Mouse (Mus musculus) T-helper 2 cell (primary cell): ENCODE measurements around the gene Macrod2.

ENCODE experiments used
- in situ Hi-C: fragments of 300-600 bp; cut with MboI, MseI; formaldehyde crosslinking; loops from one replicate; pipeline ENCODE4 v1.15.1; 2025; ENCODE audit warnings: high pct_unique_total_duplicates

Gene Macrod2

DNA sequence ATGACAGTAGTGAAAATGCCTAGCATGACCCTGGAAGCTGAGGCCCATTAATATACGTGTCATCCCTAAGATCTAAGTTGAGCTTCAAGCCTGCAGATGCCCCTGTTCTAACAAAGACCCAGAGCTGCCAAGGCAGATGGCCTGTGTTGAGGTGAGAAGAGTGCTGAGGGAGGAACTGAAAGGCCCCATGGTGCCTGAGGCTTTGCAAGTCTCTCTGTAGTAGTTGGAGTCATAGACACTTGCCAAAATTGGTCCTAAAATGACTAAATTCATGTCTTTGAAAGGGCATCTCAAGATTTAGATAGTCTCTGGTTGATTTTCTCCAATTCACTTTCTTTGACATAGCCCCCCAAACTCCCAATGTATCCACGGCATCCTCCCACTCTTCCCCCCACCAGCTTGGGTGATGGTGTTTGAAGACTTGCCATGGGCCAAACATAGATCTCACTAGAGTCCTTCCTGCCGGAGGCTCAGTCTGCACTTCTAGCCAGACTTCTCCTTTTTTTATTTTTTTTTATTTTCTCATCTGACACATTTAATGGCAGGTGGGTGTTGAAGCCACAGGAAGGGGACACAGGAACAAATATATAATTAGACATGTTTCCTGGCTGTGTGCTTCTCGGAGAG, 1439.2 kb downstream of the Macrod2 start:
- in situ Hi-C loops = no loop called here

GRCm38 (mm10) chr2:141844408-141845175, 1449.5 kb downstream of the Macrod2 start:
- in situ Hi-C loops = no loop called here

DNA sequence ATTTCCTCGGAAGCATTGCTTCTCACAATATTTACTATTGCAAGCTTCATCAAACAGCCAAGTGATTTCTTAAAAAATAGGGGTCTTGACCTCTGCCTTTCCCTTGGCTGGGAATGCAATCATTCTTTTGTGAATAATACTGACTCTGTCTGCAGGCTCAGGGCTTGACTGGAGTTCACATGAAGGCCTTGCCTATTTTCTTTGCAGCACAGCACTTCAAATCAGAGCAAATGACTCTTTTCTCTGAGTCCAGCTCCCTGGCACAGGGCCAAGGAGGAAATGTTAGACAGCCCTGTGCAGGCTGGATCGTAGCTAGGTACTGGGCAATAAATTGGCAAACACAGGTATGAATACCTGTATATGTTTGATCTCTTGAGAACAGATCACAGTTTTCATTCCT, 1464.1 kb downstream of the Macrod2 start:
- in situ Hi-C loops = loop anchor here (25.0 kb wide), 1 partner anchor 1678 kb away; the partner anchor contains the start of gene Pcsk2

- in situ Hi-C loops = loop anchor here (25.0 kb wide), 1 partner anchor 1676 kb away; the partner anchor contains the start of gene Pcsk2
Measured at GRCm38 (mm10) chr2:141861679-141862268, 1466.7 kb downstream of the Macrod2 start.

- in situ Hi-C loops = loop anchor here (25.0 kb wide), 1 partner anchor 1675 kb away; the partner anchor contains the start of gene Pcsk2
Measured at GRCm38 (mm10) chr2:141862531-141863265, 1467.6 kb downstream of the Macrod2 start.

DNA sequence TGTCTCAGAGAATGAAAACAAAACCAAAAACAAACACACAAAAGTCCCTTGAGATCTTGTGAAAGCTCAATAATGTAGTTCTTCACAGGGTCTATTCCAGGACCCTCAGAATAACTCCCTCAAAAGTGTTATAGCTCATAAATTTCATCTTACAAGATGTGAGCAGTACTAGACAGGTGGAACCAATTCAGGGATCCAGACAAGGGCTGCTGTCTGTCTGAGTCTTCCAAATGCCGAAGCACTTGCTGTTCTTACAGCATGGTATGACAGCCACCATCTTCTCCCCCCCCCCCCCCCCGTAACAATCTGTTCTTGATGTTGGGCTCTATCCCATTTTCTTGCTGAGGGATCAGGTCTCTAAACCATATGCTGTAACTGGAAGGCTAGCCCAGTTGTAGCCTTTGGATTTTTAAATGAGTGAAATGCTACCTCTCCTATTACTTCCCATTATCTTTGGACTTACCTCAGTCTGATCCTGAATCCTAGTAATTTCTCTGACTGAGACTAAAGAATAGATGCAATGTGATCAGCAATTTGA, 1468.6 kb downstream of the Macrod2 start:
- in situ Hi-C loops = loop anchor here (25.0 kb wide), 1 partner anchor 1674 kb away; the partner anchor contains the start of gene Pcsk2

DNA sequence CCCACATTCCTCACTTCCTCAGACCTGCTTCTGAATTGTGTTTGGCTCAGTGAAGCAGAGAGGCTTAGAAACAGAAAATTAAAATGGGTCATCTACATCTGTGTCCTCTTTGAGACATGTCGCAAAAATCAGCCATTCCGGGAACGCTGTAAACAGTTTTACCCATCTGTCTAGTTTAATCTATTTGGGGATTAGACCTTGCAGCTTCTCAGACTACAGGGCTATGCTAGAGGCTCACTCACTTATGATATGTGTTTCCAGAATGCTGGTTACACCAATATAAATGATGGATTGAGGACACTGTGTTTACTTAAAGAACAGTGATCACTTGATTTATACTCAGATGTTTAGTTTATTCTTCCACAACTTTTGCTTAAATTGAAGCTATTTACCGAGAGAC, 1475.8 kb downstream of the Macrod2 start:
- in situ Hi-C loops = loop anchor here (10.0 to 25.0 kb wide), 2 partner anchors 756 to 1666 kb away; partner anchors contain the start of gene Pcsk2

DNA sequence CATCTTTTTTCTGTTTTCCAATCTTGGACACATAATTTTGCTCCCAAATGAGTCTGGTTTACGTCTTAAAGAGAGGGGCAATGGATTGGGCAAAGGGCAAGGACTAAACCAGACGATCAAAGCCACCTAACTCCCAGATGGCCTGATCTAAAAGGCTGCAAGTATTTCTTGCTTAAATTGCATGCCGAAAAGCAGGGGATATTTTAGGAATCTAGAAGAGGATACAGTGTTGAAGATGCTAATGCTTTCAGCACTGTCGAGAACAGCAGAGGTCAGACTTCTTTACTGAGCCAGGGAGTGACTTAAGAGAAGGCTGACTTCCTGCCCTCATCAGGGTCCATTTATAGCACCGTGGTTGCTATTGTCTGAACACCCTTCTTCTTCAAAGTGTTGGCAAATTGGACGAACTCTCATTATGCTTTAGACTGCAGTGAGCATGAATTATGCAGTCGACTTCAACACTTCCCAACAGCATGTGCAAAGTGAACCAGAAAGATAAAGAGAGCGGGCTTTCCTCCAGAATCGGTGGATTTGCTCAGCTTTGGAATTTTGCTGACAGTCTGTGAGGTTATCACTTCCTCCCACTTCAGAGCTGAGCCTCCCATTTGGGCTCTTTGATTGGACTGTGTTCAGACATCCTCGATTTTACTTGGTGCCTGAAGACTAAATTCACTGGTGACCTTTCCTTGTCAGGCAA, 1481.2 kb downstream of the Macrod2 start:
- in situ Hi-C loops = loop anchor here (10.0 kb wide), 1 partner anchor 762 kb away; no protein-coding TSS in a partner anchor

DNA sequence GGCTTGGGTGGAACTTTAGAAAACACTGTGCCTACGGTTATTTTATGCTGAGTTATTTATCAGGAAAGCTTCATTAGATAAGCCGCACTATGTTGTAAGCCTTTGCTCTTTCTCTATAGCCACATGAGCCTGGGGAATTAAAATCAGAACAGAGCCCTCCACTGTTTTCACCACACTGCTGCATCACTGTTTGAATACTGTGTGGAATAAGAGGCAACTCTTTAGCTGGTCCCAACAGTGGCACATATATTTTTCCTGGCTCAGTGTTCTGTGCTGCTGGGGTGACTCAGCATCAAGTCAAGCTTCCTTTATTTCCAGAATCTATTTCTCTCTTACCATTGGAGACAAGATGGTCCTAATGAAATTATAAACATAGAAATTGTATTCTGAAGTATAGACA, 1481.8 kb downstream of the Macrod2 start:
- in situ Hi-C loops = loop anchor here (10.0 kb wide), 1 partner anchor 762 kb away; no protein-coding TSS in a partner anchor

GRCm38 (mm10) chr2:141878473-141878872, 1483.4 kb downstream of the Macrod2 start:
- in situ Hi-C loops = loop anchor here (10.0 kb wide), 1 partner anchor 764 kb away; no protein-coding TSS in a partner anchor

- in situ Hi-C loops = loop anchor here (10.0 kb wide), 1 partner anchor 765 kb away; no protein-coding TSS in a partner anchor
Measured at GRCm38 (mm10) chr2:141879711-141880110, 1484.6 kb downstream of the Macrod2 start.

- in situ Hi-C loops = no loop called here
Measured at GRCm38 (mm10) chr2:141886694-141887474, 1491.8 kb downstream of the Macrod2 start.

- in situ Hi-C loops = no loop called here
Measured at GRCm38 (mm10) chr2:141889497-141889896, 1494.4 kb downstream of the Macrod2 start.

DNA sequence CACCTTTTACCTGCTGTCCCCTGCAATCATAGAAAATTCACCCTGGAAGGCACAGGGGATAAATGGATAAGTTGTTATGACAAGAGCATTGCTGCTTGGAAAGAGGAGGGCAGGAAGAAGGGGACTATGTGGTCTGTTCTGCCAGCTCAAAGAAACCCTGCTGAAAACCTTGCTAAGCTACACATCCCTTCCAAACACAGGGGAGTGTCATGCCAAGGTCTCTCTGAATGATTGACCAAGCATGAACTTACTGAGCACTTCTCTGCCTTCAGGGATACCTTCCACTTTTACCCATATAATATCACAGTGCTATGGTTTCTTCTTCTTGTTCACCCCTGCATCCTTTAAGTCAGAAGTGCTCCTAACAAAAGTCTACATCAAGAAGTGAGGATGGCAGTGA, 1502.8 kb downstream of the Macrod2 start:
- in situ Hi-C loops = no loop called here

DNA sequence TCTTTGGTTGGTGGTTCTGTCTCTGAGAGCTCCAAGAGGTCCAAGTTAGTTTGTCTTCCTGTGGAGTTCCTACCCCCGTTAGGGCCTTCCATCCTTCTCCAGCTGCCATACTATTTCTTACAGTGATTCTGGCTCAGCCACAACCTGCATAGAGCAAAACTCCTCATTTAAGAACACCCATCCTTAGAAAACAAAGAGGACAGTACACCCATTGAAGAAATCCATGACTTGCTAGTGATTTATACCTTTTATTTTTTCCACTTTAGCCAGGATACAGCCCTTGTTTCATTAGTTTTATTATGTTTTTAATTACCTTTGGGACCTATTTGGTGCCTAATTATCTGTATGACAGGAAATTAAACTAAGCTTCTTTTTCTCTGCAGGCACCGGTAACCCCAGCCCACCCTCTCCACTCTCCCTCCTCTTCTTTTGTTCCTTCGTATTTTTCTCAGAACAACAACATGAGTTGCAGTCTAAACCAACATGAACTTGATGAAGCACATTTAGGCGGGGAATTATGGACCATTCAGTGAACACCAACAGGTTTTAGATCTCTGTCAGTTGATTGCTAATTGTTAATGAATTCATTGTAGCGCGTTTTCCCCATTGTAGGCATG, 1516.8 kb downstream of the Macrod2 start:
- in situ Hi-C loops = no loop called here

- in situ Hi-C loops = no loop called here
Measured at GRCm38 (mm10) chr2:141913486-141913885, 1518.4 kb downstream of the Macrod2 start.

GRCm38 (mm10) chr2:141913894-141914293, 1518.8 kb downstream of the Macrod2 start:
- in situ Hi-C loops = no loop called here

- in situ Hi-C loops = no loop called here
Measured at GRCm38 (mm10) chr2:141920377-141920992, 1525.4 kb downstream of the Macrod2 start.

DNA sequence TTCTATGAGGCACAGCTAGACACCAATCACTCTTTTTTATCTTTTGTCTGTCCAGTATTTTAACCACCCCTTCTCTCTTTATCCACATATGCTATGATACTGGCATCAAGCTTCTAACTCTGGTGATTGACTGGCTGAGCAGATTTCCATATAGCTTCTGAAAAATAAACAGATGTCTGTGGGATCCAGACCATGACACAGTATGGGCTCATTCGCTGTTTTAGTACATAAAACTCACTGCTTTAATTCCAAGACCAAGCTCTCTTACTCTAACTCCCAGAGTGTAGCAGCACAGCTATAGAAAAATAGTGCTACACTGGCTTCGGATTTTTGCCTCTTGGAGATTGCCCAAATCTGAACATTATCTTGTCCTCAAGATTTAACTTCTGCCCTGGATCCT, 1540.0 kb downstream of the Macrod2 start:
- in situ Hi-C loops = no loop called here
